Mouse (Mus musculus) left cerebral cortex, adult 11 months (tissue): Measurements from ENCODE around the gene Crhr2.

Experiments
- DNase-seq: peaks from one replicate; pipeline ENCODE4 v3.0.0; 2022; ENCODE audit warnings: low spot score

Gene Crhr2

DNA sequence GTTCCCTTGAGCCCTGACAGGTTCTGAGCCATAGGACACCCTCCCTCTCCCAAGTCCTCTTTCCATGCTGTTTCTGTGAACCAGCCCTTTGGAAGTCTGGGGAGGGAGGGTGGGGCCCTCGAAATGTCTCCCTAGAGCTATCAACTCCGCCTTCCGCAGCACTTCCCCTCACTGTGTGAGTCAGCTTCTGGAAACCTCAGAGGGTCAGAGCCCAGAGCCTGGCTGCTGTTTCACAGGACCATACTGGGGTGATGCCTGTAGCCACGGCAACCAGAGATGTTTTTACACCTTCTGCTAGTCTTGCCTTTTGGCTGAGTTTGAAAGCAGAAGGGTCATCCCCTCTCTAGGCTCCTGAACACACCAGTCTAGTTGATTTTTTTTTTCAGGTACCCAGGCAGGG, 9.8 kb downstream of the Crhr2 start:
- DNase-seq = no peak

DNA sequence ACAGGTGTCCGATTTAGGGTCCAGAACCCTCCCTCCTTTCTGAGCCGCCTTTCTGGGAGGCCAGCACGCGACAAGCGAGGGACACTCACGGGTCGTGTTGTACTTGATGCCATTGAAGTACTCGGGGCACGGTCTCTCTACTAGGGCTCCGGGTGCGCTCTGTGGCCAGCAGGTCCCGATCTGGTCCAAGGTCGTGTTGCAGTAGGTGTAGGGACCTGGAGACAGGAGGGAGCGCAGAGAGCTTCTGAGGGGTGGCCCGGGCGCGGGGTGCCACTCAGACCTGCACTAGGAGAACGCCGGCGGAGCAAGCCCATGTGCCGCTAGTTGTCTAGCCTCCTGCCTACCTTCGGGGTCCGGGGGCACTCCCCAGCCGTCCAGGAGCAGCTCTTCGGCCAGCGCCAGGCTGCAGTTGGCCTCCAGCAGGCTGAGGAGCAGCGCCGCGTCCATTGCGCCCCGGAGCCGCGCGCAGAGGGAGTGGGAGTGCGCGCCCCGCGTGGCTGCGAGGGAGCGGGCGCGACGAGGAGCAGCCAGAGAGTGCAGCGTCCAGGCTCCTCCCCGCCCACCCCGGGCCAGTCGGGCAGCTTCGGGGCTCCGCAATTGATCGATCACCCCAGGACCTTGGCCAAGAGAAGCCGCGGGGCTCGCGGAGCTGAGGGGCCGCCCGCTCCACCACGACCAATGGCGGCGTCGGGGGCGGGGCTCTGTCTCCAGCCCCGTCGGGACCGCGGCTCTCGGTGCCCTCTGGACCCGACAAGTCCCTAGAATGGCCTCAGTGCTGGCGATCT, 15.3 kb downstream of the Crhr2 start:
- no peak for DNase-seq

DNA sequence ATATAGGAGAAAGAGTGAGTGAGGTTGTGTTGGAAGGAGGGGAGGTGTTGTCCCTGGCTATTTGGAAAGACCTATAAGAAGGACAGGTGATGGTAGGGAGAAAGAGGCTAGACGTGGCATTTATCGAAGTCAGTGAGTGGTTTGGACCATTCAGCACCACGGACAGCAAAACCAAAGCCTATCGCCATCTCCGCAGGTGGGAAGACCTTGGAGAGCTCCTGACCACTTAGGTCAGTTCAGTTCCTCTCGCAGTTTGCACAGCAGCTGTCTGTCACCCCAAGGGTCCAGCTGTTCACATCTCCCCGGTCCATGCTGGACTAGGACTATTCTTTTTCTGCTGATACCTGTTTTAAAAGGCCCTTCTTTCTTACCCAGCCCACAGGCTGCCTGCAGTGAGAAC, 24.5 kb downstream of the Crhr2 start:
- no peak for DNase-seq

GRCm38 (mm10) chr6:55098603-55099002, 34.2 kb downstream of the Crhr2 start:
- DNase-seq = no peak

- DNase-seq = no peak
These were observed 34.8 kb downstream of the Crhr2 start for GRCm38 (mm10) chr6:55098030-55098429.

- DNase-seq = no peak
These were observed 39.2 kb downstream of the Crhr2 start for GRCm38 (mm10) chr6:55093431-55094146.

GRCm38 (mm10) chr6:55091396-55091795, 41.4 kb downstream of the Crhr2 start:
- no peak for DNase-seq

- no peak for DNase-seq
These were observed 42.2 kb downstream of the Crhr2 start for GRCm38 (mm10) chr6:55090639-55091038.

GRCm38 (mm10) chr6:55087355-55087754, 45.5 kb downstream of the Crhr2 start:
- no peak for DNase-seq

- DNase-seq = no peak
These were observed 50.4 kb downstream of the Crhr2 start for GRCm38 (mm10) chr6:55082261-55083051.

GRCm38 (mm10) chr6:55081379-55081778, 51.4 kb downstream of the Crhr2 start:
- no peak for DNase-seq

DNA sequence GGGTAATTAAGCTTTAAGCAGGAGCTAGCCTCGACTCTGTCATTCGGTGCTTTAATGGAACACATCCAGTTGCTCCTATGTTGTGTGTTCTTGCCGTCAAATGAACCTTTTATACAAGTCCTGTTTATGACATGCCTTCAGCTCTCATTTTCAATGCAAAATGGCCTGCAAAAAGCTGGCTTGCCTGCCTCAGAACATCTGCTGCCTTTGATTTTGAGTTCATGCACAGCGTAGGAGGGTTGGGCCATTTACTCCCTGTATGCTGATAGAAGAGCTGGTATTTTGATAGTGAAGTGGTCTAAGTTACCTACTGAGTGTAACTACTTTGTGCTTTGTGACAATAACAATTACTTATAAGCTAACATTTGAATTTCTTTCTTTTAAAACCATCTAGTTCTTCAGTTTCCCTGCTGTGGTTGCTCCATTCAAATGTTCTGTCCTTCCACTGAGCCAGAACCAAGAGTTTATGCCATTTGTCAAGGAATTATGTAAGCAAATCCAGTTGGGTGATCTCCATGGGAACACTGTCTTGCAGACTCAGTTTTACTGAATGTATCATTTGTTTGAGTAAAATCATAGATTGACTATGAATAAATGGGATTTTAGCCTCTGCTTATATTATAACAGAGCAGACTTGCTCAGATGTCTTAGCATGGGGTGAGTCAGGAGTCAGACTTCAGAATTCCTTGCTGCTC, 56.1 kb downstream of the Crhr2 start:
- DNase-seq = peak; percentile 18

DNA sequence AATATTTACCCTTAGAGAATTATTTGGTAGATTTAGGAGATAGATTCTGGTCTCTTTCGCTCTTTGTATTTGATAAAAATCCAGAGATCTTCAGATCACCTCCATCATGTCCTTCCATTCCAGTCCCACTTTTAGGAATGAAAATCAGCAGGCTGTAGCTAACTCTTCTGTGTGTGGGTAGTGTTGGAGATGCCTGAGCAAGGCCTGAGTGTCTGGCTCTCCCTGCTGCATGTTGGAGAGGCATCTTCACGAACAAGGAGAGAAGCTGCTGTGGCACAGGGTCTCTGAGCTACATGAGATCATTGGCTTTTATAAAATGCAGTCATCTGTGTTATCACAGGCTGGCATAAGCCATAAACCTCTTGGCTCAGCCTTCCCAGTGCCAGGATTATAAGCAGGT, 66.9 kb downstream of the Crhr2 start:
- no peak for DNase-seq

- DNase-seq = no peak
These were observed 68.4 kb downstream of the Crhr2 start for GRCm38 (mm10) chr6:55064477-55064827.

GRCm38 (mm10) chr6:55063793-55064476, 68.9 kb downstream of the Crhr2 start:
- DNase-seq = no peak

DNA sequence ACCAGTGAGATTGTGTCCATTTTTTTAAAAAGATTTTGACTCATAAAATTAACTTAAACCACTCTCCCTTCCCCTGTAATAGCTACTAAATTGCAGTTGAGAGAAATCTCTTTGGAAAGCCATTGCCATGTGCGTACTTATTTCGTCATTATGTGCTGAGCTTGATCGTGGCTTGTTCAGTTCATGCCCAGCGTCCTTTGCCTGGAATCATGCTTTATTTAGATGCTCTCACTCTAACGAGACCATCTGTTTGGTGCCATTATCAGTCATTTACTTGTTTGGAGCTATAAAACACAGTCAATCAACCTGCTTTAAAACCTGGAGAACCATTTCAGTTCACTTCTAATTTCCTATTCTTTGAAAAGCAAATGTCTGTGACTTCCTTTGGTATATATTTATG, 70.6 kb downstream of the Crhr2 start:
- DNase-seq = no peak

DNA sequence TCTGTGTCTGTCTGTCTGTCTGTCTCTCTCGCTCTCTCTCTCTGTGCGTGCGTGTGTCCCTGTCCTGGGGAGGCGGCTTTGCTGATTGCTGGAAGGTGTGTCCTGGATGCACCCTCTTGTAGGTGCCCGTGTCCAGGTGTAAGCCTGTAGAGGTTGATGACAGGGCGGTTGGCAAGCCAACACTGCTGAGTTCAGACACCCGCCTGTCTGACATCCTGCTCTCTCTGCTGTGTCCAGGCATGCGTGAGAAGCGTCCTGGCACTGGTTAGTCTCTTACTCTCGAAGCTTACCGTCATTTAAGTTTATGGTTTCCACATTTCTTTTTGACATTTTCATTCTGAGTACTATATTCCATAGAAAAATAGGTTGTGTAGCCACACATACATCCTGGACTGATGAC, 71.5 kb downstream of the Crhr2 start:
- DNase-seq = no peak

- DNase-seq = no peak
These were observed 72.5 kb downstream of the Crhr2 start for GRCm38 (mm10) chr6:55060241-55060825.

GRCm38 (mm10) chr6:55057427-55057826, 75.4 kb downstream of the Crhr2 start:
- no peak for DNase-seq

- no peak for DNase-seq
These were observed 78.3 kb downstream of the Crhr2 start for GRCm38 (mm10) chr6:55054491-55054890.

GRCm38 (mm10) chr6:55049186-55049585, 83.6 kb downstream of the Crhr2 start:
- no peak for DNase-seq
